Mouse (Mus musculus): ENCODE results near the gene Mei4.

The Mei4 gene

GRCm38 (mm10) chr9:82160143-82160542 lies 296.7 kb downstream of the Mei4 start:
- no peak for DNase-seq (ENCODE audit: low spot score)

DNA sequence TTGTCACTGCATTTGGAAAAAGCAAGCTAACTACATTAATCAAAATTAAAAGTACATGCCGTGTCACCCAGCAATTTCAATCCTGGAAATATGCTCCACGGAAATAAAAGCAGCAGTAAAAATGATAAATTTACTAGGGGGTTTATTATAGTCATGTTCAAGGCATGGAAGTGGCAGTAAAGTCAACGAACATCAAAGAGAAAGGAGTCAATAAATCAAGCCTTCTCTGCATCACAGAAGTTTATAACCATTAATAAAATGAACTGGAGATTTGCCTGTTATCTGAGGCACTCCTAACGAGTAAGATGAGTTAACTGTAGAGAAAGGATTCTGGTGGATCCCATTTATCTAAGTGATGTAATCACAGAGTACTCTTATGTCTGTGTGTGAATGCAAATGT lies 298.9 kb downstream of the Mei4 start:
- no peak for DNase-seq (ENCODE audit: low spot score)

GRCm38 (mm10) chr9:82217976-82218375 lies 354.5 kb downstream of the Mei4 start:
- no peak for DNase-seq (ENCODE audit: low spot score)

DNA sequence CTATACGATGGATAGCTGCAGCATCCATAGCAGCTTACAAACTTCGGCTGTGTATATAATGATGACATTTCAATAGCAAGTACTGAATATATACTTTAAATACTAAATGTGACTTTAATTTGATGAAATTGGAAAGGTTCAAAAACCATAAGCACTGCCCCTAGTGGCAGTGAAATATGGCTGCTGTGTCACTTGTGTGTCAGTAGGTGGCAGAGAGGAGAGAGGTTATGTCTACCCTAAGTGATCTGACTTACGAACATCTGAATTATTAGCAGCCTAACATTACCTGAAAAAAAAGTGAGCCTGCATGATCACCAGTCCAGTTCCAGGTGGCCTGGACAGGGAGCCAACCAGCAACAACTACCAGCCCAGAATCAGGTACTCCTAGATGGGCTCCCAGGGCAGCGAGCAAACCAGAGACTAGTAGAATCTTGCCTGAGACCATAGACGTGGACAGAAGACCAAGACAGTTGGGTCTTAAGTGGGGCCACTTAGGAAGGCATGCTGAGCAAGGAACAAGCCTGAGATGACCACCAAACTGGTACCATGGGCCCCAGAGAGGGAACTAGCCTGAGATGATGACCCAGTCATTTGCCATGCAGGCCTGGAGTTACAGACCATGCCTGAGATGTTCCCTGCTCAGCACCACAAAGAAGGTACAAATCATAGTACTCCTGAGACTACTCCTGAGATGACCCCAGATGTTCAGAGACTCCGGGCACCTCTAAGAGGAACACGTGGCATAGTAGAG lies 384.4 kb downstream of the Mei4 start:
- peak; percentile 2 for DNase-seq (ENCODE audit: low spot score)

Measured in left cerebral cortex, adult 11 months (tissue).